Mouse (Mus musculus): ENCODE measurements around the gene Luc7l3. TPM values are rescaled to one million over a fixed set of nuclear protein-coding genes. Genes with fewer than 3 reads are reported as not detected.
A peak's percentile ranks its signal among the peaks of the same experiment; 100 is the strongest.

The Luc7l3 gene
- 10 to 100 TPM; 25.6 to 34.4 (median 31.3) TPM for total RNA-seq (2022)

- peak; percentile 94 for DNase-seq (ENCODE audit: low spot score)
These were observed at the start of gene Luc7l3 for GRCm38 (mm10) chr11:94321931-94322400. Gene Luc7l3, minus strand, starts transcription at chr11:94321988.

- no peak for DNase-seq (ENCODE audit: low spot score)
These were observed 49.0 kb upstream of the Luc7l3 start for GRCm38 (mm10) chr11:94370809-94371208.

GRCm38 (mm10) chr11:94369981-94370380 is 48.2 kb upstream of the Luc7l3 start:
- no peak for DNase-seq (ENCODE audit: low spot score)

- no peak for DNase-seq (ENCODE audit: low spot score)
These were observed 43.6 kb upstream of the Luc7l3 start for GRCm38 (mm10) chr11:94365340-94365739.

GRCm38 (mm10) chr11:94363690-94364089 is 41.9 kb upstream of the Luc7l3 start:
- no peak for DNase-seq (ENCODE audit: low spot score)

GRCm38 (mm10) chr11:94362101-94362500 is 40.3 kb upstream of the Luc7l3 start:
- no peak for DNase-seq (ENCODE audit: low spot score)

DNA sequence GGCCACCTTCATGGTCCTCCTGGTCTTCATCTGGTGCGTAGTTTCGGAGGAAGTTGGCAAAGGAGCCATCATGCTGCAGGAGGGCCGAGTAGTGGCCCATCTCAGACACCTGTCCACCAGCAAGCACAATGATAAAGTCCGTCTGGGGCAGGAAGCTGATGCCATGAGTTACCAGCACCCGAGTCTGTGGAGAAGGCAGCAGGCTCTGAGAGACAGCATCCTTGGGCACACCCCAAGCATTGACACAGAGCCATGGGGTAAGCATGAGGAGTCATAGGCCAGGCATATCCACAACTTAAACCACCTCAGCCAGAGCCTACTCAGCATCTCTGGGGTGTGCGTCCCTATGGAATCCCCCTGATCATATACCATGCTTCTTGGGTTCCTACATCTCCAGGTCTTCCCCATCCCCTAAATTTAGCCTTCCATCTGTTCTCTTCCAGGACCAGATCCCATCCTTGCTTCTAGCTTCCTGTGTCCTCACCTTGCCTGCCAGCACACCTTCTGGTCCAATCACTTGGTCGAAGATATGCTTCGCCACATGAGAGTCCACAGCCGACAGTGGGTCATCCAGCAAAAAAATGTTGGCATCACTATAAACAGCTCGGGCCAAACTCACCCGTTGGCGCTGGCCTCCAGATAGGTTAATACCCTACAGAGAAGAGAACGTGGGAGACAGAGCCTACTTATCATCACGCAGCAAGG is 39.5 kb upstream of the Luc7l3 start:
- DNase-seq (ENCODE audit: low spot score): no peak

DNA sequence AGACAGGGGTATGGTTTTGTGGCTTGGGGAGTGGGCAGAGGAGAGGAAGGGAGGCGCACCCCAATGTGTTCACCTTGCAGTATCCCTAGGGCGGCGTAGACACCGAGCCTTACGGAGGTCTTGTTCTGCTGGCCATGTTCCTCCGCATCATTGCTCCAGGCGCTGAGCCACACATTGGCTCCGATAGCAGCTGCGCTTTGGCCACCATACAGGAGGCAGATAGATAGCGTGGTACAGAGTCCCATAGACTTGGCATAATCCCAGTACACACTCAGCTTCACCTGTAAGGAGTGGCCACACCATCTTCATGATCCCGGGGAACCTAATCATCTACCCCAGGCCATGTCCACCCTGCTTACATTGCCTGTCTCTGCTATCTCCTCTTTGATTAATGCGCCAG is 37.4 kb upstream of the Luc7l3 start:
- no peak for DNase-seq (ENCODE audit: low spot score)

GRCm38 (mm10) chr11:94355521-94356217 is 33.9 kb upstream of the Luc7l3 start:
- DNase-seq (ENCODE audit: low spot score): no peak

DNA sequence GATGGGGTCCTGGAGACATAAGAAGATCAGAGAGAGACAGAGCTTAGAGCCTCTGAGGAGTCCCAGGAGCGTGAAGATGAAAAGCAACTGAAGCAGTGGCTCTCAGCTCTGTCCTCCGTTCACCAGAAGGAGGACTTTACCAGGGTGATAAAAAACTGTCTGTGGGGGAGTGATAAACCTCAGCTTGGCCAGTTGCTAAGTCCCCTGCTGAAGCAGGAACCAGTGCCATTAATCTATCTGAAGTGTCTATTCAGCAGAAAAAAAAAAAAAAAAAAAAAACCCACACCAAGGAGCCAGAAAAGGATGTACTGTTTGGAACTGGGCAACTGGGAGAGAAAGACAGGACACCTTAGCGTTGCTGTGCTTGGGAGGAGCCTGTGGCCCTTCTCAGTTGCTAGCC is 29.3 kb upstream of the Luc7l3 start:
- no peak for DNase-seq (ENCODE audit: low spot score)

GRCm38 (mm10) chr11:94350337-94350736 is 28.5 kb upstream of the Luc7l3 start:
- no peak for DNase-seq (ENCODE audit: low spot score)

DNA sequence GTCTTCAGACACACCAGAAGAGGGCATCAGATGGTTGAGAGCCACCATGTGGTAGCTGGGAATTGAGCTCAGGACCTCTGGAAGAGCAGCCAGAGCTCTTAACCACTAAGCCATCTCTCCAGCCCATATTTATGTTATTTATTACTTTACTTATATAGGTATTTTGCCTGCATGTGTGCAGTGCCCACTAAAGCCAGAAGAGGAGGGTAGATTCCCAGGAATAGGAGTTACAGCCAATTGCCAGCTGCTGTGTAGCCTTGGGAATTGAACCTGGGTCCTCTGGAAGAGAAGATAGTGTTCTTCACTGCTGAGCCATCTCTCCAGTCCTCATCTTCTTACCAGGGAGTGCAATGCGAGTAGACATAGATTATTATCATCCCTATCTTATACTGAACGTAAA is 28.1 kb upstream of the Luc7l3 start:
- DNase-seq (ENCODE audit: low spot score): no peak

- DNase-seq (ENCODE audit: low spot score): no peak
These were observed 25.3 kb upstream of the Luc7l3 start for GRCm38 (mm10) chr11:94347063-94347575.

DNA sequence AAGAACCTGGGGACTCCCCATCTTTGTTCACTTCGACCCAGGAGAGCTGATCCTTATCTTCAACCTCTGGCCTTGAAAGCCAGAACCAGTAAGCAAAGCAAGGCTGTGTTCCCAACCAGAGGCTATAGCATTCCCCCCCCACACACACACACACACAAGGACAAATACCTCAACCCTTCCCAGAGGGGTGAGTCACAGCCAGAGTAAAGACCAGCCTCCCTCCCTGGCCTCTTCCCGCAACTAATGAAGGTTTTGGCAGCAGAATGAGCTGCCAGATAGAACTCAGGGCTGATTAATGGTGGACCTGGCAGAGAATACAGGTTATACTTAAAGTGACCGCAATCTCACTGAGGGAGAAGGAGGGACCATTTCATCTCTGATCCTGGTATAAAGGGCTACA is 24.8 kb upstream of the Luc7l3 start:
- DNase-seq (ENCODE audit: low spot score): no peak

DNA sequence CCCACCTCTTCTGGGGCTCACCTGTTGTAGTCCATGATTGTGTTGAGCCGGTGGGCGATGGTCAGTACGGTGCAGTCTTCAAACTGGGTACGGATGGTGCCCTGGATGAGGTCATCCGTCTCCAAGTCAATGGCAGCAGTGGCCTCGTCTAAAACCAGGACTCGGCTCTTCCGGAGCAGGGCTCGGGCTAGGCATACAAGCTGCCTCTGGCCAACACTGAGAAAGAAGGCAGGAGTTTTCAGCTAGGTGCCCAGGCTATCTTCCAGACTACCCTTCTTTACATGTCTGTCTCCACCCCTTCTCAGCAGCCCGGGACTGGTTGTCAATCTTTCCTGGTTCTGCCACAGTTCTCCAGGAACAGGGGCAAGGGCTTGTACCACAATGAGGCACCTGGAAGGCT is 24.1 kb upstream of the Luc7l3 start:
- DNase-seq (ENCODE audit: low spot score): no peak

- DNase-seq (ENCODE audit: low spot score): no peak
These were observed 22.7 kb upstream of the Luc7l3 start for GRCm38 (mm10) chr11:94344470-94344869.

GRCm38 (mm10) chr11:94343955-94344358 is 22.2 kb upstream of the Luc7l3 start:
- no peak for DNase-seq (ENCODE audit: low spot score)

GRCm38 (mm10) chr11:94342114-94342905 is 20.5 kb upstream of the Luc7l3 start:
- no peak for DNase-seq (ENCODE audit: low spot score)

GRCm38 (mm10) chr11:94340948-94341933 is 19.5 kb upstream of the Luc7l3 start:
- no peak for DNase-seq (ENCODE audit: low spot score)

DNA sequence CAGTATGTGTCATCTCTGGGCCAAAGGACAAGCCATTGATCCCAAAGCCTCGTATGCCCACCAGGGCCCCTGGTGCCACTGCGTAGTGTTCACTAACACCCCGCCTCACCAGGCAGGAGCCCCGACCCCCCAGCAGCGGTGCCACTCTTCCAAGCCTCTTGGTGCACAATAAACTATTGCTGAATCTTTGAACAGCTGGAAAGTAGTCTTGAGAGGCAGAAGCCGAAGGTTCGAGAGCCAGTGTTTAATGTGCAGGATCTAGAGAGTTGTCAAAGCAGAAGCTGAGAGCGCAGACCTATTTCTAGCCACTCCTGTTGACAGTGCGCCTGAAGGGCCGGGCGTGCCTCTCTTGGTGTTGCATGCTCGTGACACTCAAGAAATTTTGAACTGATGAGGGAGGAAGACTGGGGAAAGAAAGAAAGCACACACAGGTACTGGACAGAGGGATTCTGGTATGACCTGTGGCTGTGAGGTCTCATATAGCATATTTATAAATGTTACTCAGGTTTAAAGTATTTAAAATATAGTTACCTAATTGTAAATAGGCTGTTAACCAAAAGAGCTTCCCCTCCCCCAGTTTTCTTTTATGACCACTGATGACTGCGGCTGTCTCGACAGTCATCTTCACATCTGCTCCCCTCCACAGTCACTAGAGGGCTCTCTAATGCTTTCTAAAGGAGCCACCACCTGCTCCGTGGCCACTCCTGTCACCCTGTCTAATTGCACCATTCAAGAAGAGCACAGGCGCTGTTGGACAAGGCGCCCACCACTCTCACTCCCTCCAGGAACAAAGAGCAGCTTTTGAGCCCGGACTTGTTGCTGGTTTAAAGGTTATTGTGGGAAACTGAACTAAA is 18.2 kb upstream of the Luc7l3 start:
- peak; percentile 27 for DNase-seq (ENCODE audit: low spot score)

Measured in heart, adult 8-10 months (tissue).